Mouse (Mus musculus) midbrain, embryonic 13.5 days (tissue): ENCODE data around the gene Sema3g. TPM values are rescaled to one million over a fixed set of nuclear protein-coding genes. Genes with fewer than 3 reads are reported as not detected.

ENCODE experiments used
- ATAC-seq: fragments of 200-750 bp; cut with Nextera tagmentation; 2 replicates; pipeline ENCODE4 v1.8.0; 2017; ENCODE audit warnings: mild to moderate bottlenecking, moderate TSS enrichment, moderate library complexity
- H3K27ac ChIP-seq: fragments of 300-500 bp; sonication (generic); 2 replicates; pipeline ENCODE4 v1.5.1; 2015; ENCODE audit warnings: inconsistent platforms, mild to moderate bottlenecking, moderate library complexity
- H3K27me3 ChIP-seq: fragments of 300-500 bp; sonication (generic); 2 replicates; pipeline ENCODE4 v1.6.1; 2015; ENCODE audit warnings: mild to moderate bottlenecking, inconsistent platforms
- H3K36me3 ChIP-seq: fragments of 300-500 bp; sonication (generic); 2 replicates; pipeline ENCODE4 v1.6.1; 2015; ENCODE audit warnings: mild to moderate bottlenecking, inconsistent platforms
- H3K4me1 ChIP-seq: fragments of 300-500 bp; sonication (generic); replicated peaks from 2 replicates; pipeline ENCODE4 v1.6.1; 2015; ENCODE audit warnings: inconsistent platforms
- H3K4me2 ChIP-seq: fragments of 300-500 bp; sonication (generic); replicated peaks from 2 replicates; pipeline ENCODE4 v1.6.1; 2015; ENCODE audit warnings: moderate library complexity, mild to moderate bottlenecking, inconsistent platforms
- H3K4me3 ChIP-seq: fragments of 300-500 bp; sonication (generic); replicated peaks from 2 replicates; pipeline ENCODE4 v1.5.1; 2015; ENCODE audit warnings: mild to moderate bottlenecking, inconsistent platforms
- H3K9ac ChIP-seq: fragments of 300-500 bp; sonication (generic); replicated peaks from 2 replicates; pipeline ENCODE4 v1.6.1; 2015; ENCODE audit warnings: mild to moderate bottlenecking, inconsistent platforms
- H3K9me3 ChIP-seq: fragments of 300-500 bp; sonication (generic); 2 replicates; pipeline ENCODE4 v1.6.1; 2016; ENCODE audit warnings: mild to moderate bottlenecking, inconsistent platforms
- WGBS: fragments of 180-500 bp; shearing (Covaris S2); methylation state at CpG from one replicate; pipeline ENCODE4 v1.1.7; 2015; 5-methylcytosine and 5-hydroxymethylcytosine counted together
- polyA plus RNA-seq: library from polyadenylated mRNA; unstranded; fragments of >200 nt; fragmentation: Nextera tagmentation; extraction: Ambion mirVana; gene quantifications from 2 replicates; pipeline ENCODE4 v1.2.1, GENCODE M21; 2015

The Sema3g gene
- polyA plus RNA-seq, 1 experiment from 2014 or later: 0.83 TPM

DNA sequence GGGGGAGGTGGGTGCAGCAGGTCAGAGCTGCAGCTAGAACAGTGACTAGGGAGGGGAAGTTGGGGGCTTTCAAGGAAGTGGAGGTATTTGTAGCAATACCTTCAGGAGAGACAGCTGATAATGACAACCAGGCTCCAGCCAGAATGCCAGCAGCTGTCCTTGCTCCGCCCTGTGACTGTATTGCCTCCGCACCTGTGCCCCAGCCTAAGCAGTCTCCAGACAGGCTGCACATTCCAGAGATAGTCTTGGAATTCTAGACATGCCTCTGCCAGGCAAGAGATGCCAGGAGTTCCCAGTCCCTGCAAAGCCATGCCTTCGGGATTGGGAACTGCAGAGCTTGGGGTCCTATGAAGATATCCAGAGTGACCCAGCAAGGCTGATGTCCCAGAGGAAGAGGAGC, 5.2 kb upstream of the Sema3g start:
- no peaks in the 10 kb centered on the region for H3K36me3 ChIP-seq
- H3K4me2 ChIP-seq: no peak overlapping the region
- H3K4me1 ChIP-seq: peaks cover 12% of the 10 kb centered on the region
- no peak for ATAC-seq
- H3K4me3 ChIP-seq: no peak overlapping the region
- H3K9ac ChIP-seq: no peak overlapping the region
- 93% methylated on average over 3 of the region's 3 CpGs for WGBS
- no peak overlapping the region for H3K27ac ChIP-seq
- H3K9me3 ChIP-seq: no peaks in the 10 kb centered on the region
- no peaks in the 10 kb centered on the region for H3K27me3 ChIP-seq

DNA sequence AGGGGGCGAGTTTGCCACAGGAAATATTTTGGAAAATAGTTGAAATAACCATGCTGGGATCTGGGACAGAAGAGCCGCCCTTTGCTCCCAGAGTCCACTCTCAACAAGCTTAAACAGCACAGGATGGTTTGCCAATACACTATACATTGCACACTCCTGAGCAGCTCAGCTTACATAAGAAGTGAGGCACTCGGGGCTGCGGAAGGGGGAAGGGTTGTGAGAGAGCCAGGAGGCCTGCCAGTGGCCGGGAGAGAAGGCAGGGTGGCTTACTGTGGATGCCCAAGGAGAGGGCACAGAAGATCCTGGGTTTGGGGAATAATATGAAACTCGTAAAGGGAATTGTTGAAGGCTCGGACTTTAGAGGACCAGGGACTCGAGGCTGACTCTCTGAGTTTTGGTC, 3.8 kb upstream of the Sema3g start:
- H3K27ac ChIP-seq: no peak overlapping the region
- no peaks in the 10 kb centered on the region for H3K27me3 ChIP-seq
- H3K9me3 ChIP-seq: no peaks in the 10 kb centered on the region
- WGBS: 68% methylated on average over 8 of the region's 8 CpGs
- no peak overlapping the region for H3K9ac ChIP-seq
- H3K4me3 ChIP-seq: no peak overlapping the region
- no peak for ATAC-seq
- H3K36me3 ChIP-seq: no peaks in the 10 kb centered on the region
- H3K4me2 ChIP-seq: no peak overlapping the region
- peaks cover 17% of the 10 kb centered on the region for H3K4me1 ChIP-seq

DNA sequence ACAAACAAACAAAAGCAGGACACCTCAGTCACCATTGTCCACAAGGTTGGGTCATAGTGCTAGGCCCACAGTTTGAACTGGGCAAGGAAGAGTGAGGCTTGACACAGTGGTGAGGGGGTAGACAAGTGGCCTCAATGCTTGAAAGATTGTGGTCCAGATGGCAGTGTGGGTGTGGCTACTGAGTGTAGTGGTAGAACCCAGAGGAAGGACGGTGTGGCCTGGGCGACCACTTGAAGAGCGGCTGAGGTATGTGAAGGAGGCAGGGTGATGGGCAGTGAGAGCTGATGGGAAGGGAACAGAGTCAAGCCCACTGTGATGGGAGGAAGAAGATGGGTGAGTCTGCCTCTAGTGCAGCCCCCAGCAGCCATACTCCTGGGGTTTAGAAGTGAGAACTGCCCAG, 3.0 kb upstream of the Sema3g start:
- no peak for ATAC-seq
- Histone ChIP-seq H3K27ac (no peak overlapping the region), H3K27me3 (no peaks in the 10 kb centered on the region), H3K4me1 (peaks cover 17% of the 10 kb centered on the region), H3K9me3 (no peaks in the 10 kb centered on the region), H3K36me3 (no peaks in the 10 kb centered on the region), H3K9ac (no peak overlapping the region), H3K4me2 (no peak overlapping the region), H3K4me3 (no peak overlapping the region)
- WGBS: 79% methylated on average over 3 of the region's 3 CpGs

DNA sequence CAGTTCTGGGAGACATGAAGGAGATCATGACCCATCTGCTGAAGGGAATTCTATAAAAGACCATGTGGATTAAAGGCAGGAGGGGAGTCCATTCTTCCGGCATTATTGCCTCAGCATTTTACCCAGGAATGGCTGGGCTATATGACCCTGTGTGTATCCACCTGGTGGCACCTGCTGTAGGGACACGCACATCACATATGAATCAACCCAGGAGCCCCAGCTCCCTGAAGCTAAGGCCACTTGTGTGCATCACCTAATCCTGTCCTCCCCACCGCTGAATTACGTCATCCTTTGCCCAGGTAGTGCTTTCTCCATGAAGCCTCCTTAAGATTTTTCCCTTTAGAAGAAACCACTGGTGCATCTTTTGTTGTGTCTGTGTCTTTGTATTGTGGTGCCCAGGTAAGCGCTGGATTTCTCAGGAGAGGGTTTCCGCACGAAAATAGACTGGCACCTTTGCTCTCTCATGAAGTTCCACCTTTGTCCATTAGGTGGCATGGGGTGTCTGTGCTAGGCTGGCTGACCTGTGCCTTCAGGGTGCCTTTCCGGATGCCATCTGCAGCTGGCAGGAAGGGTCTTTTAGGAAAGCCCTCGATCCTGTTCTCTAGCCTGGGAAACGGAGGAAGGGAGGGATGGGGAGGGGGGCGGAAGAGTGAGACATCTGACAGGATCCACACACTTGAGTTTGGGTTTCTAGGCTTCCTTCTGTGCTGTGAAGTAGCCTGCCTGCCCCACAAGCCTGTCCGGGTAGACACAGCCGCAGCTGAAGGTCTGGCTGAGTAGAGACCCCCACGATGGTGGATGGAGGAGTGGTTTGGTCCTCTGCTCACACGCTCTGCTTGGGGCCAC, 2.3 kb upstream of the Sema3g start:
- ATAC-seq: peak; percentile 72
- Histone ChIP-seq H3K4me1 (peaks cover 17% of the 10 kb centered on the region), H3K36me3 (no peaks in the 10 kb centered on the region), H3K27me3 (no peaks in the 10 kb centered on the region), H3K4me2 (peak overlapping the region; percentile 12; the same call in 1 of the 2 replicates), H3K27ac (no peak overlapping the region), H3K9ac (peak overlapping the region; percentile 40; the same call in 1 of the 2 replicates), H3K4me3 (no peak overlapping the region), H3K9me3 (no peaks in the 10 kb centered on the region)
- whole genome bisulfite sequencing: 33% methylated on average over 15 of the region's 15 CpGs

DNA sequence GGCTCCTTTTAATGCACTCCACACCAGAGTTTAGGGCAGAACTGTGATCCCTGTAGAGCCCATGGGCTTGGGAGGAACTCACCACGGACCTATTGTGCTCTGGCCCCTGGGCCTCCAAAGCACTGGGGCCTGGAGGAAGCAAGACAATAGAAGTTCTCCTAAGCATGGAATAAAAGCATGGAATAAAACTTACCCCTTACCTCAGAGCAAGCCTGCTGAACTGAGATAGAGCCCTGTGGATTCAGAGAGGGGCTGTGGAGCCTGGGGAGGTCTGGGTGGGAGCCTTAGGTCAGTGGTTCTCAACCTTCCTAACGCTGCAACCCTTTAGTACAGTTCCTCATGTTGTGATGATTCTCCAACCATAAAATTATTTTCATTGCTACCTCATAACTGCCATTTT, 814 bp upstream of the Sema3g start, which contains the start of gene Nisch:
Nisch (minus strand) TSS at position 101 of the 400 bp plus-strand sequence.
- Histone ChIP-seq H3K9ac (peak within 1 kb of the TSS; percentile 41; the same call in 1 of the 2 replicates), H3K4me2 (peak within 1 kb of the TSS; percentile 12; the same call in 1 of the 2 replicates), H3K36me3 (no peaks in the 10 kb centered on the region), H3K27me3 (no peaks in the 10 kb centered on the region), H3K27ac (peak within 1 kb of the TSS; percentile 30; the same call in 1 of the 2 replicates), H3K4me1 (peaks cover 17% of the 10 kb centered on the region), H3K4me3 (no peak within 1 kb of the TSS), H3K9me3 (no peaks in the 10 kb centered on the region)
- no peak for ATAC-seq
- 45% methylated on average over 2 of the region's 2 CpGs for WGBS

DNA sequence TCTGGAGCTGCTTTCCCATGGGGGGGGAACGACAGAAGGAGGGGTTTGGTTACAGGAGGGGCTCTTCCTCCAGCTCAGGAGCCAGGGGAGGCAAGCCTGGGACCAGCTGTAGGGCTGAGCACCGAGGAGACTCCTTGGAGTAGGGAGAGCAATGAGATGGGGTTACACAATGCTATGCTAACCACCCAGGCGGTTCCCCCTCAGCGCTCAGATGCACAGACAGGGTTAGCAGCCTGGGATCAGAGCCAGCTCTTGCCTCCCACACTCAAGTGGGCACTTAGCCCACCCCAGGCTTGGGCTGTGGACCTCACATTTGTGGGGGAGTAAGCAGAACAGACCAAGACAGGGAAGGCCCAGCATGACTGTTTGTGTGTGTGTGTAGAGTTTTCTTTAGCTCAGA, 9.3 kb downstream of the Sema3g start:
- H3K9me3 ChIP-seq: no peaks in the 10 kb centered on the region
- 68% methylated on average over 4 of the region's 4 CpGs for WGBS
- H3K27ac ChIP-seq: no peak overlapping the region
- H3K4me3 ChIP-seq: no peak overlapping the region
- no peaks in the 10 kb centered on the region for H3K36me3 ChIP-seq
- no peak overlapping the region for H3K4me2 ChIP-seq
- ATAC-seq: peak; percentile 56; the same call in 1 of the 2 replicates
- H3K4me1 ChIP-seq: 0 out of 2 replicates have a peak, but pooled peaks cover 5% of the 10 kb centered on the region
- H3K9ac ChIP-seq: no peak overlapping the region
- no peaks in the 10 kb centered on the region for H3K27me3 ChIP-seq

DNA sequence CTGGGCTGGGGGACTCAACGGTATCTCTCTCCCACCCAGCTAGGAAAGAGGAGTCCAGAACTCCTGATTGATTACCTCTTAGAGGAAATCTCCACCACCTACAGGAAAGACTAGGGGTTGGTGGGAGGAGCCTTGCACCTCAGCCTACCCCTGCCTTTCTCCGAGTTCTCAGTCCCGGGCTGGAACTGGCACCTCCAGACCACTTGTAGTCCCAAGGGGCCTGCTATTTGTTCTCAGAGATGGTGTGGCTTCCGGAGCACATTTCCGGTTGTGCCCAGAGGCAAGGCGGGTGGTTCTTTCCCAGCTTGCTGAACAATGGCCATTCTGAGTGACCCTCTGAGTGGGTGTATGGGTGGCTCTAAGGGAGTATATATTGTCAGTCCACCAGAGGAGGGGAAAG, 10.6 kb downstream of the Sema3g start:
- Histone ChIP-seq H3K9me3 (no peaks in the 10 kb centered on the region), H3K27me3 (no peaks in the 10 kb centered on the region), H3K9ac (no peak overlapping the region), H3K4me3 (no peak overlapping the region), H3K4me2 (no peak overlapping the region), H3K27ac (no peak overlapping the region), H3K36me3 (no peaks in the 10 kb centered on the region), H3K4me1 (0 out of 2 replicates have a peak, but pooled peaks cover 5% of the 10 kb centered on the region)
- ATAC-seq: no peak
- 81% methylated on average over 6 of the region's 6 CpGs for WGBS

DNA sequence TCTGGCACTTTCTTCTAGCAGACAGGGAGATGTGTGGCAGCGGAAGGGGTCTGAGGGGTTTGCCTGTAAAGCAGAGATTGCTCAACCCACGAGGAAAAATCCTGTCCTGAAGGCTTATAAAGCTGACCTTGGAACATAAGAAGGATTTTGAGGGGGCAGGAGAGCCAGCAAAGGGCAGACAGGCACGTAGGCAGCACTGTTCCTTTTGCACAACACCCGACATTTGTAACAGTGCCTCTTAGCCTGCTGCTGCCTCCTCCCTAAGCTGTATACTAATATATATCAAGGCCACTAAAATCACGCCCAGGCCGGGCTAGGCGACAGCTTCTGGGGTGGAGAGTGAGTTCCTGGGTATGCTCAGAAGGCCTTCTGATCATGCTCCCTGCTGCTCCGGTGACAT, 12.8 kb downstream of the Sema3g start:
- 76% methylated on average over 8 of the region's 8 CpGs for WGBS
- H3K27ac ChIP-seq: no peak overlapping the region
- no peaks in the 10 kb centered on the region for H3K36me3 ChIP-seq
- no peak overlapping the region for H3K4me3 ChIP-seq
- no peak overlapping the region for H3K4me2 ChIP-seq
- ATAC-seq: no peak
- no peaks in the 10 kb centered on the region for H3K9me3 ChIP-seq
- H3K4me1 ChIP-seq: 0 out of 2 replicates have a peak, but pooled peaks cover 8% of the 10 kb centered on the region
- no peak overlapping the region for H3K9ac ChIP-seq
- H3K27me3 ChIP-seq: no peaks in the 10 kb centered on the region

DNA sequence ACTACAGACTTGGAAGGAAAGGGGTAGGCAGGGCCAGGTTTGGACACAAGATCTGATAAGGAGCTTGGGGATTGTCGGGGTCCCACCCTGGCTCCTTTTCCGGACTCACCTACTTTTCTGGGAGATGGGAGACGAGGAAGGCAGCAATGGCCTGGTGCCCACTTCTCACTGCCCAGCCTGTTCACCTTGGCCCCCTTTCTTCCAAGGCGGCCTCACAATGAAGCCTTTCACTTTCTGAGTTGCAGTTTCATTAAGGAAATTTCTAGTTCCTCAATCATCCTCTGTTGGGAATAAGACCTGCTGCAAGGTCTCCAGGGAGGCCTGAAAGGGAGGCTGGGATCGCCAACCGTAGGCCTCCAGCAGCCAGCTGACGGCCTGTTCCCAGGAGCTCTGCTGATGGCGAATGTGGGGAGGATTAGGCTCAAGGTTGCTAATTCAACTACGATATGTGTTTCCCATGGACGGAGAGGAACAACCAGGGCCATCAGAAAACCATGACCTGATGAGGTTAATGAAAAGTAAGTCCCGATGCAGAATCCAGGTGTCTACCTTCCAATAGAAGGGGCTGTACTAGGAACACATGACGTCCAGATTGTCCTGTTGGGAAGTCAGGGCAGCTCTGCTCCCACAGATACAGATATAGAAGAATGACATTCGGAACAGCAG, 14.9 kb downstream of the Sema3g start:
- Histone ChIP-seq H3K27ac (no peak overlapping the region), H3K36me3 (no peaks in the 10 kb centered on the region), H3K4me1 (0 out of 2 replicates have a peak, but pooled peaks cover 8% of the 10 kb centered on the region), H3K9ac (no peak overlapping the region), H3K27me3 (no peaks in the 10 kb centered on the region), H3K4me2 (no peak overlapping the region), H3K9me3 (no peaks in the 10 kb centered on the region), H3K4me3 (no peak overlapping the region)
- ATAC-seq: no peak
- 87% methylated on average over 13 of the region's 13 CpGs for WGBS

DNA sequence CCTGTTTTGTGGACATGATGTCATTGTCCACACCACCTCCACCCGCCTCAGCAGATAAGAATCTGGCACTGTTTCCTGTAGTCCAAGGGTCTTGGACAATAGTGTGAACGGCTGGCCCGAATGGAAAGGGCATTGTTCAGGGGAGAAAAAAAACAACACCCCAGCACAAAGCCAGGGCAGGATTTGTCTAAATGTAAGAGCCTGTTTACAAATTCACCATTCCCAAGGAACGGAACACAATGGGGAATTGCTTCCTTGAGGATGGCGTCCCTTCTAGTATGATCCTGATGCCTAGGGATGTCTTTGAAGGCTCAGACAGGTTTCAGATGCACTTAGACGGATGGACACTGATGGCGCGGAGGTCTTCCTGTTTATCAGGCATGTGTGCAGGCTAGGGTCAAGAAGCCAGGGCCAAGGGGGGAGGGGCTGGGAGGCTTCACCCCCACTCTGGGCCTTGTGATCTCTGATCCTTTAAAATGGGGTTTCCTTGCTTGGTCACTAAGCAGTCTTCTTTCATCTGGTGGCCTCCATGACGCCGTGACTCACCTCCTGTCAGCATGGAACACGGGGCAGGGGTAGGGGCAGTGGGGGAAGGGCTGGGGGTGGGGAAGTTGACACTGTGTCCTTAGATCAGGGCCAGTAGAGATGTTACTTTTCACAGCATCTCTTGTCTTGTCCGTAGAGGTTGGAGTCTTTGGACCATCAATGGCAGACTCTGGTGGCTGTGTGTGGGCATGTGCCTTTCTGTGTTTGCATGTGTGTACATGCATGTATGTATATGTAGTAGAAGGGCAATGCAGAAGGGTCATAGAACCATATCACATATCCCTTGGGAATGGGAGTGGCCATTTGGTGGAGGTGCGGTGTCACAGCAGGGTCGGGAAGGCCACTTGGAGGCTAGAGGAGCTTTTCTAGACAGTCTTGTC, 15.7 kb downstream of the Sema3g start:
- Histone ChIP-seq H3K36me3 (no peaks in the 10 kb centered on the region), H3K4me3 (no peak overlapping the region), H3K27ac (no peak overlapping the region), H3K4me1 (0 out of 2 replicates have a peak, but pooled peaks cover 8% of the 10 kb centered on the region), H3K9ac (no peak overlapping the region), H3K4me2 (no peak overlapping the region), H3K27me3 (no peaks in the 10 kb centered on the region), H3K9me3 (no peaks in the 10 kb centered on the region)
- WGBS: 89% methylated on average over 14 of the region's 14 CpGs
- ATAC-seq: peak; percentile 64

DNA sequence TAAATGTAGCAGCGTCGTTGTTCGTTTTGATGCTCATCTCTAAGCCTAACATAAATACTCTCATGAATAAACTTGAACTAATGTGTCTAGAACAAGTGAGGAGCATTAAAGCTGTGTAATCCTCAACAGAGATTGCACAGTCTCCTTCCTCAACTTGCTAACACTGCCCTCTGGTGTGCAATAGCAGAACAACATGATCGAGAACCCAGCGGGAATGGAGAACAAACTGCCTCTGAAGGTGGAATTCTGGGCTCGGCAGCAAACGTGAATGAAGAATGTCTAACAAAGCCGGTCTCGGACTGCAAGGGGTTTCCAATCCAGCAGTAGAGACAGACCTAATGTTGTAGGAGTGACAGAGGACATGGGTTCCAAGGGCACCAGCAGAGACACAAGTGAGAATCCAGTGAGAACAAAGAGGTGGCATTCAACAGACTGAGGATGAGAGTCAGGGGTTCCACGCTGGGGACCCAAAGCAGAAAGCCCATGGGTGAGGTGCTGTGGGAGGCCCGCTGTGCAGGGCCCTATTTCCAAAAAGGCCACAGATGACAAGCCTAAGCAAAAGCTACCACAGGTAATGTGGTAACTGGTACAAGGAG, 16.4 kb downstream of the Sema3g start:
- Histone ChIP-seq H3K4me1 (0 out of 2 replicates have a peak, but pooled peaks cover 6% of the 10 kb centered on the region), H3K27ac (no peak overlapping the region), H3K9ac (peak overlapping the region; percentile 32; the same call in 1 of the 2 replicates), H3K4me2 (0 out of 2 replicates have a peak overlapping the region, but pooled peaks have one; percentile 11), H3K36me3 (no peaks in the 10 kb centered on the region), H3K9me3 (no peaks in the 10 kb centered on the region), H3K4me3 (no peak overlapping the region), H3K27me3 (no peaks in the 10 kb centered on the region)
- WGBS: 21% methylated on average over 11 of the region's 11 CpGs
- peak; percentile 71 for ATAC-seq
